Mouse (Mus musculus): ENCODE results near the gene Cd81. TPM values are rescaled to one million over a fixed set of nuclear protein-coding genes. Genes with fewer than 3 reads are reported as not detected.

The Cd81 gene
- polyA plus RNA-seq, 1 experiment, result 684 TPM

GRCm38 (mm10) chr7:143044826-143045206 is 7.7 kb upstream of the Cd81 start:
- no peak overlapping the region for H3K27ac ChIP-seq (ENCODE audit: insufficient read depth, low read length)
- H3K4me1 ChIP-seq (ENCODE audit: control insufficient read depth, insufficient read depth, low read length), result peaks cover 4% of the 10 kb centered on the region; the same call in 1 of the 2 replicates
- TF ChIP-seq POLR2A (IDR thresholded peaks at IDR 0.05; ENCODE audit: low read depth, low read length), result no peak
- TF ChIP-seq CTCF (IDR thresholded peaks at IDR 0.05; ENCODE audit: borderline replicate concordance, insufficient read depth, low read length), result no peak
- no peak overlapping the region for H3K4me3 ChIP-seq (ENCODE audit: insufficient read depth, low read length)

GRCm38 (mm10) chr7:143046358-143046757 is 6.2 kb upstream of the Cd81 start:
- no peak overlapping the region for H3K27ac ChIP-seq (ENCODE audit: insufficient read depth, low read length)
- peaks cover under 1% of the 10 kb centered on the region; the same call in 1 of the 2 replicates for H3K4me1 ChIP-seq (ENCODE audit: control insufficient read depth, insufficient read depth, low read length)
- TF ChIP-seq POLR2A (IDR thresholded peaks at IDR 0.05; ENCODE audit: low read depth, low read length) (no peak), CTCF (IDR thresholded peaks at IDR 0.05; ENCODE audit: borderline replicate concordance, insufficient read depth, low read length) (no peak)
- H3K4me3 ChIP-seq (ENCODE audit: insufficient read depth, low read length), result no peak overlapping the region

GRCm38 (mm10) chr7:143049331-143049730 is 3.2 kb upstream of the Cd81 start:
- no peaks in the 10 kb centered on the region for H3K4me1 ChIP-seq (ENCODE audit: control insufficient read depth, insufficient read depth, low read length)
- H3K27ac ChIP-seq (ENCODE audit: insufficient read depth, low read length), result no peak overlapping the region
- no peak for TF ChIP-seq CTCF (IDR thresholded peaks at IDR 0.05; ENCODE audit: borderline replicate concordance, insufficient read depth, low read length)
- TF ChIP-seq POLR2A (IDR thresholded peaks at IDR 0.05; ENCODE audit: low read depth, low read length), result no peak
- H3K4me3 ChIP-seq (ENCODE audit: insufficient read depth, low read length), result no peak overlapping the region

- TF ChIP-seq CTCF (IDR thresholded peaks at IDR 0.05; ENCODE audit: borderline replicate concordance, insufficient read depth, low read length) (no peak), POLR2A (IDR thresholded peaks at IDR 0.05; ENCODE audit: low read depth, low read length) (no peak)
- Histone ChIP-seq H3K27ac (ENCODE audit: insufficient read depth, low read length) (no peak overlapping the region), H3K4me1 (ENCODE audit: control insufficient read depth, insufficient read depth, low read length) (no peaks in the 10 kb centered on the region), H3K4me3 (ENCODE audit: insufficient read depth, low read length) (no peak overlapping the region)
Measured at GRCm38 (mm10) chr7:143049841-143050816, 2.4 kb upstream of the Cd81 start.

GRCm38 (mm10) chr7:143051316-143051715 is 1.2 kb upstream of the Cd81 start:
- Histone ChIP-seq H3K4me1 (ENCODE audit: control insufficient read depth, insufficient read depth, low read length) (no peaks in the 10 kb centered on the region), H3K4me3 (ENCODE audit: insufficient read depth, low read length) (no peak overlapping the region), H3K27ac (ENCODE audit: insufficient read depth, low read length) (no peak overlapping the region)
- TF ChIP-seq POLR2A (IDR thresholded peaks at IDR 0.05; ENCODE audit: low read depth, low read length), result no peak
- no peak for TF ChIP-seq CTCF (IDR thresholded peaks at IDR 0.05; ENCODE audit: borderline replicate concordance, insufficient read depth, low read length)

- peak overlapping the region; percentile 77 for H3K27ac ChIP-seq (ENCODE audit: insufficient read depth, low read length)
- H3K4me3 ChIP-seq (ENCODE audit: insufficient read depth, low read length), result peak overlapping the region; percentile 91
- TF ChIP-seq POLR2A (IDR thresholded peaks at IDR 0.05; ENCODE audit: low read depth, low read length), result peak; percentile 74
- TF ChIP-seq CTCF (IDR thresholded peaks at IDR 0.05; ENCODE audit: borderline replicate concordance, insufficient read depth, low read length), result peak; percentile 12; the same call in 1 of the 2 replicates
- peaks cover 7% of the 10 kb centered on the region for H3K4me1 ChIP-seq (ENCODE audit: control insufficient read depth, insufficient read depth, low read length)
Measured at GRCm38 (mm10) chr7:143053008-143053899, 715 bp downstream of the Cd81 start.

- Histone ChIP-seq H3K4me1 (ENCODE audit: control insufficient read depth, insufficient read depth, low read length) (peaks cover 7% of the 10 kb centered on the region), H3K4me3 (ENCODE audit: insufficient read depth, low read length) (peak overlapping the region; percentile 91), H3K27ac (ENCODE audit: insufficient read depth, low read length) (peak overlapping the region; percentile 63)
- TF ChIP-seq POLR2A (IDR thresholded peaks at IDR 0.05; ENCODE audit: low read depth, low read length), result no peak; the same call in none of the 2 replicates
- TF ChIP-seq CTCF (IDR thresholded peaks at IDR 0.05; ENCODE audit: borderline replicate concordance, insufficient read depth, low read length), result no peak
Measured at GRCm38 (mm10) chr7:143053961-143054611, 1.5 kb downstream of the Cd81 start.

- peaks cover 7% of the 10 kb centered on the region for H3K4me1 ChIP-seq (ENCODE audit: control insufficient read depth, insufficient read depth, low read length)
Measured at GRCm38 (mm10) chr7:143054612-143054965, 2.0 kb downstream of the Cd81 start.

GRCm38 (mm10) chr7:143055001-143055400 is 2.5 kb downstream of the Cd81 start:
- Histone ChIP-seq H3K27ac (ENCODE audit: insufficient read depth, low read length) (peak overlapping the region; percentile 63; the same call in 1 of the 2 replicates), H3K4me3 (ENCODE audit: insufficient read depth, low read length) (peak overlapping the region; percentile 91), H3K4me1 (ENCODE audit: control insufficient read depth, insufficient read depth, low read length) (peaks cover 7% of the 10 kb centered on the region)
- no peak; the same call in 1 of the 2 replicates for TF ChIP-seq POLR2A (IDR thresholded peaks at IDR 0.05; ENCODE audit: low read depth, low read length)
- TF ChIP-seq CTCF (IDR thresholded peaks at IDR 0.05; ENCODE audit: borderline replicate concordance, insufficient read depth, low read length), result no peak

More at GRCm38 (mm10) chr7:143054612-143054965, 2.0 kb downstream of the Cd81 start:
- Histone ChIP-seq H3K4me3 (ENCODE audit: insufficient read depth, low read length) (peak overlapping the region; percentile 91), H3K27ac (ENCODE audit: insufficient read depth, low read length) (peak overlapping the region; percentile 63)
- TF ChIP-seq POLR2A (IDR thresholded peaks at IDR 0.05; ENCODE audit: low read depth, low read length) (no peak), CTCF (IDR thresholded peaks at IDR 0.05; ENCODE audit: borderline replicate concordance, insufficient read depth, low read length) (no peak)

Measured in embryonic fibroblast, embryonic 13.5 days (primary cell).